Mouse (Mus musculus) lung, postnatal 25 days (tissue): Measurements from ENCODE around the gene Gm20815.
"Not testable (repeated sequence)": the region's sequence is repeated elsewhere in the genome, so short reads cannot be mapped to it uniquely, and the experiment has no call there.

ENCODE experiments used
- DNase-seq: peaks from one replicate; pipeline ENCODE4 v3.0.0; 2022; ENCODE audit warnings: low spot score

The Gm20815 gene

GRCm38 (mm10) chrY:8835069-8835468 is at the start of gene Gm20815:
Gene Gm20815 (minus strand): TSS chrY:8835169.
- DNase-seq, result not testable (repeated sequence)
